Mouse (Mus musculus) limb, embryonic 13.5 days (tissue): ENCODE results near the gene Macf1. TPM values are rescaled to one million over a fixed set of nuclear protein-coding genes. Genes with fewer than 3 reads are reported as not detected.

Experiments
- ATAC-seq: fragments of 200-750 bp; cut with Nextera tagmentation; 2 replicates; pipeline ENCODE4 v1.8.0; 2017; ENCODE audit warnings: low read depth, moderate number of reproducible peaks, moderate TSS enrichment; ENCODE audit not compliant: low FRiP score
- H3K27ac ChIP-seq: fragments of 300-500 bp; sonication (generic); 2 replicates; pipeline ENCODE4 v1.5.1; 2015; ENCODE audit warnings: inconsistent platforms, mild to moderate bottlenecking, moderate library complexity
- H3K27me3 ChIP-seq: fragments of 300-500 bp; sonication (generic); 2 replicates; pipeline ENCODE4 v1.6.1; 2015; ENCODE audit warnings: mild to moderate bottlenecking, inconsistent platforms
- H3K36me3 ChIP-seq: fragments of 300-500 bp; sonication (generic); 2 replicates; pipeline ENCODE4 v1.6.1; 2015; ENCODE audit warnings: inconsistent platforms, mild to moderate bottlenecking, moderate library complexity
- H3K4me1 ChIP-seq: fragments of 300-500 bp; sonication (generic); 2 replicates; pipeline ENCODE4 v1.6.1; 2015; ENCODE audit warnings: inconsistent platforms
- H3K4me2 ChIP-seq: fragments of 300-500 bp; sonication (generic); replicated peaks from 2 replicates; pipeline ENCODE4 v1.6.1; 2015; ENCODE audit warnings: inconsistent platforms, mild to moderate bottlenecking, moderate library complexity
- H3K4me3 ChIP-seq: fragments of 300-500 bp; sonication (generic); 2 replicates; pipeline ENCODE4 v1.5.1; 2015; ENCODE audit warnings: moderate library complexity, mild to moderate bottlenecking, inconsistent platforms
- H3K9ac ChIP-seq: fragments of 300-500 bp; sonication (generic); 2 replicates; pipeline ENCODE4 v1.6.1; 2015; ENCODE audit warnings: mild to moderate bottlenecking, inconsistent platforms
- H3K9me3 ChIP-seq: fragments of 300-500 bp; sonication (generic); 2 replicates; pipeline ENCODE4 v1.6.1; 2016; ENCODE audit warnings: inconsistent platforms
- WGBS: fragments of 180-500 bp; shearing (Covaris S2); methylation state at CpG from one replicate; pipeline ENCODE4 v1.1.7; 2015; 5-methylcytosine and 5-hydroxymethylcytosine counted together
- polyA plus RNA-seq: library from polyadenylated mRNA; unstranded; fragments of >200 nt; fragmentation: Nextera tagmentation; extraction: Ambion mirVana; gene quantifications from 2 replicates; pipeline ENCODE4 v1.2.1, GENCODE M21; 2015

Macf1 gene
- polyA plus RNA-seq, 1 experiment from 2014 or later = 48.0 TPM

GRCm38 (mm10) chr4:123607174-123607573, 77.0 kb downstream of the Macf1 start:
- no peaks in the 10 kb centered on the region; the same call in 1 of the 2 replicates for H3K36me3 ChIP-seq
- 80% methylated on average over 1 of the region's 1 CpGs for WGBS
- no peak overlapping the region for H3K4me3 ChIP-seq
- no peak overlapping the region for H3K9ac ChIP-seq
- H3K27me3 ChIP-seq = no peaks in the 10 kb centered on the region
- H3K27ac ChIP-seq = no peak overlapping the region
- H3K4me2 ChIP-seq = no peak overlapping the region
- ATAC-seq = no peak
- 0 out of 2 replicates have a peak, but pooled peaks cover 4% of the 10 kb centered on the region for H3K4me1 ChIP-seq
- H3K9me3 ChIP-seq = no peaks in the 10 kb centered on the region

DNA sequence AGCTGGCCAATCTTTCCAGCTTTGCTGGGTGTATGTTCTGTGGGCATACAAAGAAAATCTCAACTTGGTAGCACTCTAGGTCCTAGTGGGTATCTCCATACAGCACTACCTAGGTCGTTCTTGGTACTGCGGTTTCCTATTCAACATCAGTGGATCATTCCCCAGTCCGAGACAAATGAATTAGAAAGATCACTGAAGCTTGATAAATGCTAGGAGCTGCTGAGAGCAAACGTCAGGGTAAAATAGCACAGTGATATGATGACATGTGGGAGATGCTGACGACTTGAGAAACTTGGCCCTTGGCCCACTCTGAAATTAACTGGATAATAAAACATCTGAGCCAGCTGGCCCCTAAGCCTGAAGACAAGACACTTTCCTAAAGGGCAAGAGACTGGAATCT, 78.2 kb downstream of the Macf1 start:
- WGBS = 59% methylated on average over 5 of the region's 5 CpGs
- Histone ChIP-seq H3K27ac (no peak overlapping the region), H3K4me3 (no peak overlapping the region), H3K36me3 (no peaks in the 10 kb centered on the region; the same call in 1 of the 2 replicates), H3K4me2 (no peak overlapping the region), H3K9me3 (no peaks in the 10 kb centered on the region), H3K9ac (no peak overlapping the region), H3K27me3 (no peaks in the 10 kb centered on the region), H3K4me1 (0 out of 2 replicates have a peak, but pooled peaks cover 4% of the 10 kb centered on the region)
- ATAC-seq = no peak

DNA sequence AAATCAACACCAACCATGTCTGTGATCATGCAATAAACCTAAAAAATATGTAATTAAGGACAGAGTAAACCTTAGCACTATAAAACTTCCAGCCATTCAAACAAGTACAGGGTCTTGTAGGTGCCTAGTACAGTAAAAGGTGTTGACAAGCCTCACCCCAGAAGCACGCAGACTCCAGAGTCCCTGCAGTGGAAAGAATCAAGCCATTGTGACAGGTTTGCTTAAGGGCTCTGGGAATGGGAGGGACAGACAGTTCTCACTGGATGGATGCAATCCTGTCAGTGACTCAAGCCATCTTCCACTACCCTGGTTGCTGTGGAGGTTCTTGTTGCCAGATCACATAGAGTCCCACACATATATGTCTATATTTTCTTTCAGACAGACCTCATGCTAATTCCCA, 78.9 kb downstream of the Macf1 start:
- Histone ChIP-seq H3K4me1 (0 out of 2 replicates have a peak, but pooled peaks cover 4% of the 10 kb centered on the region), H3K36me3 (no peaks in the 10 kb centered on the region; the same call in 1 of the 2 replicates), H3K27me3 (no peaks in the 10 kb centered on the region), H3K4me3 (no peak overlapping the region), H3K4me2 (no peak overlapping the region), H3K9me3 (no peaks in the 10 kb centered on the region), H3K27ac (no peak overlapping the region), H3K9ac (no peak overlapping the region)
- ATAC-seq = no peak
- WGBS = 46% methylated on average over 1 of the region's 1 CpGs

DNA sequence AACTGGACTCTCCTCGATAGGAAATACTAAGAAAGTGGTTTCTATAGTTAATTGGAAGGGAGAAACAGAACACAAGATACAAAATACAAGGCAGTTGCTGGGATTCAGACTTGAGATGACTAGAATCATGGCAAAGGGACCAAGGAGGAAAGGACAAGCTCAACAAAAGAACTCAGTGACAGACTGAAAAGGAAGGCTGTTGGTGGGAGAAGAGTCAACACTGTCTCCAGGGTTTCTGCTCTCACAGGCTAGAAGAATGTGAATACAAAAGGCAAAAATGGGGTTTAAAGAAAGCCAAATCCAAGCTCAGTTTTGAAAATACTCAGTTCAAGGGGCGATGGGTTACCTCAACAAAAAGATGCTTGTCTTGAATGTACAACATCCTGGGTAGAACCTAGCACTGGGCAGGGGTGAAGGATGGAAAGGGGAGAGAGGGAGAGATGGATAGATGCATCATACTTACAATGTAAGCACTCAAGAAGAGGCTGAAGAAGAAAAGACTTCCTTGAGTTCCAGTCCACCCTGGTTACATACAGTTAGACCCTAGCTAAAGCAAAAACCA, 81.4 kb downstream of the Macf1 start:
- no peaks in the 10 kb centered on the region for H3K27me3 ChIP-seq
- no peaks in the 10 kb centered on the region for H3K36me3 ChIP-seq
- 93% methylated on average over 2 of the region's 2 CpGs for WGBS
- no peak overlapping the region for H3K4me2 ChIP-seq
- no peak for ATAC-seq
- peaks cover 8% of the 10 kb centered on the region; the same call in 1 of the 2 replicates for H3K4me1 ChIP-seq
- H3K27ac ChIP-seq = no peak overlapping the region
- no peak overlapping the region for H3K4me3 ChIP-seq
- H3K9me3 ChIP-seq = no peaks in the 10 kb centered on the region
- no peak overlapping the region for H3K9ac ChIP-seq

DNA sequence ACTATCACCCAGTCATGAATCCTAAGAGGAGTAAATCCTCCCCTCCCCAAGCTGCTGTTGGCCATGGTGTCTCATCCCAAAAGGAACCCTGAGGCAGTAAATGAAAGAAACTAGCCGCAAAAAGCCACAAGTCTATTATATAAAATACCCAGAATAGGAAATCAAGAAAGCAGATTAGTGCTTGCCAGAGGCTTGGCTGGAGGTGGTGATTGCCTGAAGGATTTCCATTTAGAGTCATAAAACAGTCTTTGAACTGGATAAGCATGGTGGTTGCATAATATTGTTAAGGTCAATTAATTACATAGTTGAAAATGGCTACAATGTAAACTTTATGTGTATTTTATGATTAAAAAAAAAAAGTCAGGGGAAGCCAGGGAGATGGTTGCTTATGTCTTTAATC, 83.1 kb downstream of the Macf1 start:
- Histone ChIP-seq H3K4me1 (peaks cover 8% of the 10 kb centered on the region; the same call in 1 of the 2 replicates), H3K9me3 (no peaks in the 10 kb centered on the region), H3K27me3 (no peaks in the 10 kb centered on the region), H3K4me2 (no peak overlapping the region), H3K27ac (no peak overlapping the region), H3K36me3 (no peaks in the 10 kb centered on the region), H3K4me3 (no peak overlapping the region), H3K9ac (no peak overlapping the region)
- WGBS = 72% methylated on average over 1 of the region's 1 CpGs
- ATAC-seq = no peak

- H3K27ac ChIP-seq = no peak overlapping the region
- no peaks in the 10 kb centered on the region for H3K27me3 ChIP-seq
- no peaks in the 10 kb centered on the region for H3K36me3 ChIP-seq
- H3K4me1 ChIP-seq = peaks cover 22% of the 10 kb centered on the region
- H3K9me3 ChIP-seq = no peaks in the 10 kb centered on the region
- WGBS = 79% methylated on average over 11 of the region's 11 CpGs
- ATAC-seq = no peak
- no peak overlapping the region for H3K9ac ChIP-seq
- H3K4me2 ChIP-seq = no peak overlapping the region
- no peak overlapping the region for H3K4me3 ChIP-seq
These were observed 85.5 kb downstream of the Macf1 start for GRCm38 (mm10) chr4:123598519-123599228.

DNA sequence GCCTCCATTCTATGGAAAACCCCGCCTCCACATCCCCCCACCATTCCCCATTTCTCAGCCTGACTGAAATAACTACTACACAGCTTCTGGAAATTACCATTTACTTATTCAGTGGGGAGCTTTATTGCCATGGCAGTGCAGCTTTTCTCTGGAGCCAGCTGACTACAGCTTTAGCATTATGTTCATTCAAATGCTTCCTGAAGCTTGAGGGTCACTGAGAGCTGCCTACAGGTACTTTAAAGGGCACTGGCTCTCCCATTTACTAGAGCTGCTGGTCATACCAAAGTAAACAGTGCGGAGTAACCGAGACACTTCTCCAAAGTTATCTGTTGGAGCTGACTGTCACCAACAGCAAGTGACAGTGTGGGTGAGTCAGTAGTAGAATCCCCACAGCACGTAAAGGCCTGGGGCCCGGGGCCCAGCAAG, 89.8 kb downstream of the Macf1 start:
- no peaks in the 10 kb centered on the region for H3K9me3 ChIP-seq
- H3K4me1 ChIP-seq = peaks cover 48% of the 10 kb centered on the region
- peak overlapping the region; percentile 63 for H3K27ac ChIP-seq
- WGBS = 51% methylated on average over 5 of the region's 5 CpGs
- peak overlapping the region; percentile 27; the same call in 1 of the 2 replicates for H3K4me2 ChIP-seq
- no peaks in the 10 kb centered on the region for H3K27me3 ChIP-seq
- H3K4me3 ChIP-seq = no peak overlapping the region
- H3K36me3 ChIP-seq = no peaks in the 10 kb centered on the region
- H3K9ac ChIP-seq = no peak overlapping the region; the same call in 1 of the 2 replicates
- ATAC-seq = no peak; the same call in 1 of the 2 replicates

GRCm38 (mm10) chr4:123593664-123594063, 90.5 kb downstream of the Macf1 start:
- Histone ChIP-seq H3K27me3 (no peaks in the 10 kb centered on the region), H3K27ac (peak overlapping the region; percentile 63; the same call in 1 of the 2 replicates), H3K9me3 (no peaks in the 10 kb centered on the region), H3K9ac (0 out of 2 replicates have a peak overlapping the region, but pooled peaks have one; percentile 4), H3K4me1 (peaks cover 55% of the 10 kb centered on the region), H3K4me3 (no peak overlapping the region), H3K4me2 (peak overlapping the region; percentile 9; the same call in 1 of the 2 replicates), H3K36me3 (no peaks in the 10 kb centered on the region)
- WGBS = 19% methylated on average over 3 of the region's 3 CpGs
- ATAC-seq = peak; percentile 80; the same call in 1 of the 2 replicates

DNA sequence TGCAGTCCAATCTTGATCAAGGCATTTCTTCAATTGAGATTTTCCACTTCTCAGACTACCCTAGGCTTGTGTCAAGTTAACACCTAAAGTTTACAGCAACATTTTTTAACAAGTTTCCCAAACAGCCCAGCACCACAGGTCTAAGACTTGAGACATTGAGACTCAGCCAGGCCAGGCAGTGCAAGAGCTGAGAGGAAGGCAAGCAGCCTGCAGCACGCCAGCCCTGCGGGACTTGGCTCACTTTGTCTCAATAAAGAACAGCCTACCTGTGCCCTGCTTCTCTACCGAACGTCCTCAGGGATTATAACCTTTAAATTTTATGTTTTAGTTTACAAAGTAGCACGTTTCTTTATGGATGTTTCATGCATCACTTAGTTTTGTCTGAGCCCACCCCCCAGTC, 92.1 kb downstream of the Macf1 start:
- H3K9me3 ChIP-seq = no peaks in the 10 kb centered on the region
- ATAC-seq = no peak
- H3K4me3 ChIP-seq = no peak overlapping the region
- WGBS = 51% methylated on average over 5 of the region's 5 CpGs
- H3K4me2 ChIP-seq = no peak overlapping the region
- H3K9ac ChIP-seq = no peak overlapping the region
- no peaks in the 10 kb centered on the region for H3K27me3 ChIP-seq
- H3K36me3 ChIP-seq = no peaks in the 10 kb centered on the region
- peaks cover 61% of the 10 kb centered on the region for H3K4me1 ChIP-seq
- H3K27ac ChIP-seq = no peak overlapping the region

DNA sequence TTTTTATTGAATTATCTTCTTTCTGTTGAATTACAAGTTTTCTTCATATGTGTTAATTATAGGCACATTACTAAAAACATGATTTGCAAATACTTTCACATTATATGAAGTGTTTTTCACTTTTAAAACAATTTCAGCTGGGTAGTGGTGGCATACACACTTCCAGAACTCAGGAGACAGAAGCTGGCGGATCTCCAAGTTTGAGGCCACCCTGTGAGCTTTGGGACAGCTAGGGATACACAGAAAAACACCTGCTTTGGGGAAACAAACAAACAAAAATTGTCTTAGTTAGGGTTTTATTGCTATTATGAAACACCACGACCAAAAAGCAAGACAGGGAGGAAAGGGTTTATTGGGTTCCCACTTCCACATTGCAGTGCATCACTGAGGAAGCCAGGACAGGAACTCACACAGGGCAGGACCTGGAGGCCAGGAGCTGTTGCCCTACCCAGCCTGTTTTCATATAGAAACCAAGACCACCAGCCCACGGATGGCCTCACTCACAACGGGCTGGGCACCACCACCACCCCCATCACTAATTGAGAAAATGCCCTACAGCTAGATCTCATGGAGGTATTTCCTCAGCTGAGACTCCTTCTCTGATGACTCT, 93.0 kb downstream of the Macf1 start:
- WGBS = 56% methylated on average over 4 of the region's 4 CpGs
- ATAC-seq = no peak
- Histone ChIP-seq H3K4me3 (no peak overlapping the region), H3K4me2 (no peak overlapping the region), H3K36me3 (no peaks in the 10 kb centered on the region), H3K27me3 (no peaks in the 10 kb centered on the region), H3K9ac (no peak overlapping the region), H3K27ac (no peak overlapping the region), H3K4me1 (peaks cover 61% of the 10 kb centered on the region), H3K9me3 (no peaks in the 10 kb centered on the region)

DNA sequence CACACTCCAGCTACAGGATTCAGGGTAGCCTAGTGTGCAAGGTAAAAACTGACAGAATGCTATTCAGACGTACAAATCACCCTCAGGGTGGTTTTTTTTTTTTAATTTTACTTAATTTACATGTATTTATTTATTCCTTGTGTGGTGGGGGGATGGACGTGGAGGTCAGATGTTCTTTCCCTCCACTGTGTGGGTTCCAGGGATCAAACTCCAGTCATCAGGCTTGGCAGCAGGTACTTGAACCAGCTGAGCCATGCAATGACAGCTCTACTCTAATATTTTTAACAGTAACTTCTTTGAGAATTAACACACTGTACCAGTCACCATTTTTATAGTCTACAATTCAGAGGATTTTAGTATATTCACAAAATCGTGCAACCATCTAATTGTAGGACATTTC, 94.7 kb downstream of the Macf1 start:
- no peak for ATAC-seq
- H3K36me3 ChIP-seq = no peaks in the 10 kb centered on the region
- H3K27me3 ChIP-seq = no peaks in the 10 kb centered on the region
- peaks cover 55% of the 10 kb centered on the region for H3K4me1 ChIP-seq
- no peak overlapping the region for H3K4me3 ChIP-seq
- no peak overlapping the region for H3K4me2 ChIP-seq
- WGBS = 65% methylated on average over 3 of the region's 3 CpGs
- no peak overlapping the region for H3K27ac ChIP-seq
- H3K9me3 ChIP-seq = no peaks in the 10 kb centered on the region
- no peak overlapping the region for H3K9ac ChIP-seq
